Mouse (Mus musculus) cortical plate, adult 2 months (tissue): ENCODE data around the gene Ror1.

Experiments
- CTCF ChIP-seq: fragments of 200-500 bp; IDR thresholded peaks from 2 replicates; pipeline ENCODE4 v1.5.1; 2011; ENCODE audit warnings: mild to moderate bottlenecking, control low read depth, low read length; ENCODE audit not compliant: insufficient read depth; ENCODE audit errors: extremely low read depth
- POLR2A ChIP-seq: fragments of 200-500 bp; IDR thresholded peaks from 2 replicates; pipeline ENCODE4 v1.6.1; 2011; ENCODE audit warnings: mild to moderate bottlenecking, low read length, control low read depth; ENCODE audit not compliant: insufficient read depth; ENCODE audit errors: extremely low read depth

DNA sequence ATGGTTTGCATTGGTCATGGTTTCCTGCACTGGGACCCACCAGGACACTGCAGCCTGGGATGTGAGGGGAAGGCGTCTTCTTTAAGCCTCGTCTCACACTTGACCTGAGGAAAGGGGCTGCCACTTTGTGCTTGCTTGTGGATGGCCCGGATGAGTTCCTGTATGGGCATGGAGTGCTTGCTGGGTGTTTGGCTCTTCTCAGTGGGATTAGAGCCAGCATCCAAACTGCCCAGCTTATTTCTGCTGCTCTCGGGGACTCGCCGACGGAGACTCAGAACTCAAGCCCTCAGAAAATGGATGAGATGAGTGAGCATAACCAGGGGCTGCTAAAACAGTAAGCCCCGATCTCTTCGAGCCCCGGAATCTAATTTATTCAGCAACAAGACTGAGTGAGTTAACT is 157.1 kb downstream of the Ror1 start:
- TF ChIP-seq POLR2A (no peak), CTCF (no peak)
